Mouse (Mus musculus) frontal cortex, adult (tissue): ENCODE results near the gene Ryr2.
"Not testable (repeated sequence)": the region's sequence is repeated elsewhere in the genome, so short reads cannot be mapped to it uniquely, and the experiment has no call there.

ENCODE experiments used
- ATAC-seq: cut with Nextera tagmentation; 2 replicates; pipeline ENCODE4 v1.9.2; 2017; ENCODE audit warnings: mild to moderate bottlenecking, moderate library complexity, mixed read lengths; ENCODE audit not compliant: low TSS enrichment

Ryr2 gene

GRCm38 (mm10) chr13:11549136-11549535 is 557.6 kb downstream of the Ryr2 start:
- not testable (repeated sequence) for ATAC-seq

- no peak for ATAC-seq
Observed at GRCm38 (mm10) chr13:11545841-11546240, 560.9 kb downstream of the Ryr2 start.

GRCm38 (mm10) chr13:11542546-11542945 is 564.2 kb downstream of the Ryr2 start:
- peak; percentile 56 for ATAC-seq

GRCm38 (mm10) chr13:11536851-11537250 is 569.9 kb downstream of the Ryr2 start:
- no peak for ATAC-seq

- no peak for ATAC-seq
Observed at GRCm38 (mm10) chr13:11535874-11536273, 570.9 kb downstream of the Ryr2 start.

GRCm38 (mm10) chr13:11533265-11533664 is 573.5 kb downstream of the Ryr2 start:
- ATAC-seq, result no peak

GRCm38 (mm10) chr13:11532014-11532890 is 574.5 kb downstream of the Ryr2 start:
- no peak for ATAC-seq

GRCm38 (mm10) chr13:11523612-11524011 is 583.1 kb downstream of the Ryr2 start:
- no peak for ATAC-seq

- ATAC-seq, result no peak
Observed at GRCm38 (mm10) chr13:11520765-11521164, 586.0 kb downstream of the Ryr2 start.

- ATAC-seq, result no peak
Observed at GRCm38 (mm10) chr13:11511540-11512177, 595.1 kb downstream of the Ryr2 start.
